Mouse (Mus musculus) hindbrain, postnatal 0 days (tissue): Measurements from ENCODE around the gene Malsu1. TPM values are rescaled to one million over a fixed set of nuclear protein-coding genes. Genes with fewer than 3 reads are reported as not detected.

Experiments
- ATAC-seq: fragments of 200-750 bp; cut with Nextera tagmentation; 2 replicates; pipeline ENCODE4 v1.8.0; 2017; ENCODE audit warnings: mild to moderate bottlenecking, moderate TSS enrichment, moderate library complexity
- DNase-seq: peaks from one replicate; pipeline ENCODE4 v3.0.0-alpha.2; 2015; ENCODE audit warnings: low spot score
- H3K27ac ChIP-seq: fragments of 300-500 bp; sonication (generic); 2 replicates; pipeline ENCODE4 v1.5.1; 2014; ENCODE audit warnings: mild to moderate bottlenecking
- H3K27me3 ChIP-seq: fragments of 300-500 bp; sonication (generic); 2 replicates; pipeline ENCODE4 v1.6.1; 2014; ENCODE audit warnings: low read length, mixed read lengths; ENCODE audit not compliant: insufficient read depth
- H3K36me3 ChIP-seq: fragments of 300-500 bp; sonication (generic); 2 replicates; pipeline ENCODE4 v1.6.1; 2014; ENCODE audit warnings: low read length, mixed read lengths; ENCODE audit not compliant: insufficient read depth
- H3K4me1 ChIP-seq: fragments of 300-500 bp; sonication (generic); 2 replicates; pipeline ENCODE4 v1.6.1; 2014; ENCODE audit warnings: antibody characterized with exemption, low read length, mixed read lengths; ENCODE audit not compliant: insufficient read depth
- H3K4me2 ChIP-seq: fragments of 300-500 bp; sonication (generic); 2 replicates; pipeline ENCODE4 v1.6.1; 2014; ENCODE audit warnings: low read depth, mild to moderate bottlenecking, low read length, moderate library complexity, mixed read lengths
- H3K4me3 ChIP-seq: fragments of 300-500 bp; sonication (generic); 2 replicates; pipeline ENCODE4 v1.5.1; 2014; ENCODE audit warnings: low read length
- H3K9ac ChIP-seq: fragments of 300-500 bp; sonication (generic); replicated peaks from 2 replicates; pipeline ENCODE4 v1.6.1; 2014; ENCODE audit warnings: mild to moderate bottlenecking, low read length, moderate library complexity, mixed read lengths
- H3K9me3 ChIP-seq: fragments of 300-500 bp; sonication (generic); 2 replicates; pipeline ENCODE4 v1.6.1; 2016; ENCODE audit warnings: low read length, mixed read lengths
- CTCF ChIP-seq: IDR thresholded peaks from 2 replicates; pipeline ENCODE4 v1.5.1; 2016; ENCODE audit warnings: antibody characterized with exemption, control low read depth, low read depth
- WGBS: fragments of 180-500 bp; shearing (Covaris S2); extraction: QIAGEN DNeasy Blood & Tissue Kit; methylation state at CpG from one replicate; pipeline ENCODE4 v1.1.7; 2014; 5-methylcytosine and 5-hydroxymethylcytosine counted together
- polyA plus RNA-seq: library from polyadenylated mRNA; unstranded; fragments of >200 nt; fragmentation: Nextera tagmentation; extraction: Ambion mirVana; gene quantifications from 2 replicates; pipeline ENCODE4 v1.2.1, GENCODE M21; 2015
- total RNA-seq: library from RNA; depleted of rRNA; stranded (reverse); fragments of >200 nt; gene quantifications from 2 replicates; pipeline ENCODE4 v1.2.3, GENCODE M21; 2014

Malsu1 gene
- total and polyA plus RNA-seq, 2 experiments from 2014 or later = 19.9 to 97.4 TPM

GRCm38 (mm10) chr6:49068361-49068760, 5.2 kb upstream of the Malsu1 start:
- Histone ChIP-seq H3K9ac (no peak overlapping the region), H3K4me3 (no peak overlapping the region), H3K4me1 (no peaks in the 10 kb centered on the region), H3K27ac (no peak overlapping the region), H3K36me3 (no peaks in the 10 kb centered on the region), H3K4me2 (no peak overlapping the region), H3K27me3 (no peaks in the 10 kb centered on the region), H3K9me3 (no peaks in the 10 kb centered on the region)
- no peak for TF ChIP-seq CTCF
- DNase-seq = no peak
- WGBS = 45% methylated on average over 4 of the region's 4 CpGs
- ATAC-seq = no peak

- Histone ChIP-seq H3K27me3 (no peaks in the 10 kb centered on the region), H3K36me3 (no peaks in the 10 kb centered on the region), H3K4me1 (peaks cover 10% of the 10 kb centered on the region; the same call in 1 of the 2 replicates), H3K4me3 (peak overlapping the region; percentile 99), H3K27ac (peak overlapping the region; percentile 82), H3K9ac (peak overlapping the region; percentile 93), H3K4me2 (peak overlapping the region; percentile 61), H3K9me3 (no peaks in the 10 kb centered on the region)
- TF ChIP-seq CTCF = no peak
- DNase-seq (peak; percentile 37), ATAC-seq (peak; percentile 73)
- WGBS = under 1% methylated on average over 19 of the region's 19 CpGs
Measured at GRCm38 (mm10) chr6:49074117-49074490, 509 bp downstream of the Malsu1 start.

GRCm38 (mm10) chr6:49077894-49078293, 4.3 kb downstream of the Malsu1 start:
- Histone ChIP-seq H3K4me2 (no peak overlapping the region), H3K36me3 (no peaks in the 10 kb centered on the region), H3K27ac (no peak overlapping the region), H3K27me3 (no peaks in the 10 kb centered on the region), H3K4me1 (peaks cover 10% of the 10 kb centered on the region; the same call in 1 of the 2 replicates), H3K4me3 (no peak overlapping the region), H3K9me3 (no peaks in the 10 kb centered on the region), H3K9ac (no peak overlapping the region)
- ATAC-seq (no peak), DNase-seq (no peak)
- TF ChIP-seq CTCF = no peak
- 81% methylated on average over 2 of the region's 2 CpGs for WGBS

- Histone ChIP-seq H3K9me3 (no peaks in the 10 kb centered on the region), H3K27ac (no peak overlapping the region), H3K4me1 (peaks cover 10% of the 10 kb centered on the region; the same call in 1 of the 2 replicates), H3K9ac (no peak overlapping the region), H3K27me3 (no peaks in the 10 kb centered on the region), H3K36me3 (peaks cover 13% of the 10 kb centered on the region; the same call in 1 of the 2 replicates), H3K4me2 (no peak overlapping the region), H3K4me3 (no peak overlapping the region)
- ATAC-seq (no peak), DNase-seq (no peak)
- 87% methylated on average over 1 of the region's 1 CpGs for WGBS
- no peak for TF ChIP-seq CTCF
Measured at GRCm38 (mm10) chr6:49079313-49079712, 5.7 kb downstream of the Malsu1 start.

- peaks cover 31% of the 10 kb centered on the region for H3K36me3 ChIP-seq
- no peak for TF ChIP-seq CTCF
- ATAC-seq (no peak), DNase-seq (no peak)
- no peak overlapping the region for H3K4me2 ChIP-seq
- no peak overlapping the region for H3K27ac ChIP-seq
- H3K27me3 ChIP-seq = no peaks in the 10 kb centered on the region
- no peak overlapping the region for H3K9ac ChIP-seq
- no peak overlapping the region for H3K4me3 ChIP-seq
- no peaks in the 10 kb centered on the region for H3K9me3 ChIP-seq
- 87% methylated on average over 4 of the region's 4 CpGs for WGBS
- H3K4me1 ChIP-seq = no peaks in the 10 kb centered on the region
Measured at GRCm38 (mm10) chr6:49083008-49083407, 9.4 kb downstream of the Malsu1 start.

GRCm38 (mm10) chr6:49094968-49095367, 21.4 kb downstream of the Malsu1 start:
- H3K9ac ChIP-seq = no peak overlapping the region
- H3K9me3 ChIP-seq = no peaks in the 10 kb centered on the region
- no peak overlapping the region for H3K27ac ChIP-seq
- H3K36me3 ChIP-seq = peaks cover 8% of the 10 kb centered on the region; the same call in 1 of the 2 replicates
- ATAC-seq = no peak
- no peaks in the 10 kb centered on the region for H3K27me3 ChIP-seq
- no peak overlapping the region for H3K4me2 ChIP-seq
- WGBS = 87% methylated on average over 10 of the region's 10 CpGs
- TF ChIP-seq CTCF = no peak
- H3K4me3 ChIP-seq = no peak overlapping the region
- no peak for DNase-seq
- H3K4me1 ChIP-seq = no peaks in the 10 kb centered on the region; the same call in 1 of the 2 replicates

GRCm38 (mm10) chr6:49096421-49096820, 22.8 kb downstream of the Malsu1 start:
- H3K36me3 ChIP-seq = peaks cover 6% of the 10 kb centered on the region; the same call in 1 of the 2 replicates

More at GRCm38 (mm10) chr6:49096421-49096820, 22.8 kb downstream of the Malsu1 start:
- Histone ChIP-seq H3K27me3 (no peaks in the 10 kb centered on the region), H3K9ac (no peak overlapping the region), H3K4me2 (peak overlapping the region; percentile 47), H3K9me3 (no peaks in the 10 kb centered on the region), H3K4me3 (no peak overlapping the region), H3K27ac (peak overlapping the region; percentile 64), H3K4me1 (no peaks in the 10 kb centered on the region; the same call in 1 of the 2 replicates)
- no peak for TF ChIP-seq CTCF
- ATAC-seq (peak; percentile 55; the same call in 1 of the 2 replicates), DNase-seq (peak; percentile 47)
- 56% methylated on average over 7 of the region's 7 CpGs for WGBS
